Mouse (Mus musculus) gastrocnemius, postnatal 14 days (tissue): ENCODE measurements around the gene Zbtb12. TPM values are rescaled to one million over a fixed set of nuclear protein-coding genes. Genes with fewer than 3 reads are reported as not detected.
"Not testable (repeated sequence)": the region's sequence is repeated elsewhere in the genome, so short reads cannot be mapped to it uniquely, and the experiment has no call there.

Experiments used
- DNase-seq: peaks from one replicate; pipeline ENCODE4 v3.0.0; 2021; ENCODE audit warnings: mixed read lengths
- intact Hi-C: fragments of 180-260 bp; cut with DNase I; formaldehyde crosslinking; loops from one replicate; pipeline ENCODE4 v1.15.1; 2025; ENCODE audit warnings: low total_unique reads
- total RNA-seq, 2 experiments: library from RNA; stranded (reverse); gene quantifications; 2 replicates each; pipeline ENCODE4 v1.2.3; 2021

The Zbtb12 gene
- total RNA-seq, 2 experiments from 2014 or later: 3.4 to 5.1 TPM

GRCm38 (mm10) chr17:34897373-34898159, 18.3 kb downstream of the Zbtb12 start:
- DNase-seq: no peak
- intact Hi-C loops: no loop called here

- intact Hi-C loops: no loop called here
- peak; percentile 81 for DNase-seq
These were observed 18.9 kb downstream of the Zbtb12 start, which contains the start of the genes C2 and Ehmt2 for GRCm38 (mm10) chr17:34898160-34898586. Gene C2, minus strand, starts transcription at chr17:34898265. Gene Ehmt2, plus strand, starts transcription at chr17:34898469.

GRCm38 (mm10) chr17:34898706-34899052, 19.4 kb downstream of the Zbtb12 start:
- no peak for DNase-seq
- intact Hi-C loops: no loop called here

GRCm38 (mm10) chr17:34899053-34899889, 20.0 kb downstream of the Zbtb12 start:
- intact Hi-C loops: no loop called here
- DNase-seq: peak; percentile 42

DNA sequence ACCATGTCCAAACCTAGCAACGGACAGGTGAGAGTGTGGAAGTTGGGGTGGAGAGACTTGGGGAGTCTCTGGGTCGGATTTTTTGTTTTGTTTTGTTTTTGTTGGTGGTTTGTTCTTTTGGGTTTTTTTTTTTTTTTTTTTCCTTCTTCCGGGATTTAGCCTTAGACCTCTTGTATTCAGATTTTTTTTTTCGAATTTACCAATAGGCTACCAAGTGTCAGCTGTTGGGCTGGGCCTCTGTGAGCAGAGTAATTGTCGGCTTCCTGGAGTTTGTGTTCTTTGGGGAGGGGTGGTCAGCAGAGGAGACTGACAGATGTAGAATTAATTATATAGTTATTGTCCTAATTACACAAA, 20.6 kb downstream of the Zbtb12 start:
- no peak for DNase-seq
- intact Hi-C loops: no loop called here

DNA sequence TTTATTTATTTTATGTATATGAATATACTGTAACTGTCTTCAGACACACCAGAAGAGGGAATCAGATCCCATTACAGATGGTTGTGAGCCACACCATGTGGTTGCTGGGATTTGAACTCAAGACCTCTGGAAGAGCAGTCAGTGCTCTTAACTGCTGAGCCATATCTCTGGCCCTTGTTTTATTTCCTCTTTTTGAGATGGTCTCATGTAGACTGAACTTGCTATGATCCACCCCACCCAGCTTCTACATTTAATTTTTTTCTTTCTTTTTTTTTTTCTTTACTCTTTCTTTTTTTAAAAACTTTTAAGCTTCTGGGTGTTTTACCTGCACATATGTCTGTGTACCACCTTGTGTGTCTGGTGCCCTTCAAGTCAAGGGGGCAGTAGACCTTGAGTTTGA, 21.5 kb downstream of the Zbtb12 start:
- DNase-seq, intact Hi-C loops: not testable (repeated sequence)

GRCm38 (mm10) chr17:34901948-34902347, 22.7 kb downstream of the Zbtb12 start:
- intact Hi-C loops, DNase-seq: not testable (repeated sequence)

- intact Hi-C loops: no loop called here
- no peak for DNase-seq
These were observed 23.6 kb downstream of the Zbtb12 start for GRCm38 (mm10) chr17:34902895-34903294.

DNA sequence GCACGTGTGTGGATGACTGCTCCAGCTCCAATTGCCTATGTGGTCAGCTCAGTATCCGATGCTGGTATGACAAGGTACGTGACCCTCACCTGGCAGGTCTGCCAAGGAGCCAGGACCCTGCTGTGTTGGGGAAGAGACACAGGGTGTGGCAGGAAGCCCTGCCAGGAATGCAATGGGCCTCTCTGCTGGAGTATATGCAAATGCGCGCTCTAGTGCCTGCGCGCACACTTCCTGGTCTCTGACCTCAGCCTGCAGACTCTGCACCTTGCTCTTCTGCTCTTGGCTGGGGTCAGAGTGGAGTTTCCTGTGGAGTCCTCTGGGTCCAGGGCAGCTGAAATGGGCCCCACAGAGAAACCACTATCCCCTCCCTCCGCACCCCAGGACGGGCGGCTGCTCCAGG, 31.7 kb downstream of the Zbtb12 start:
- no peak for DNase-seq
- intact Hi-C loops: loop anchor here (5.0 to 10.0 kb wide), 2 partner anchors 54 to 74 kb away; partner anchors contain the start of gene Lsm2

DNA sequence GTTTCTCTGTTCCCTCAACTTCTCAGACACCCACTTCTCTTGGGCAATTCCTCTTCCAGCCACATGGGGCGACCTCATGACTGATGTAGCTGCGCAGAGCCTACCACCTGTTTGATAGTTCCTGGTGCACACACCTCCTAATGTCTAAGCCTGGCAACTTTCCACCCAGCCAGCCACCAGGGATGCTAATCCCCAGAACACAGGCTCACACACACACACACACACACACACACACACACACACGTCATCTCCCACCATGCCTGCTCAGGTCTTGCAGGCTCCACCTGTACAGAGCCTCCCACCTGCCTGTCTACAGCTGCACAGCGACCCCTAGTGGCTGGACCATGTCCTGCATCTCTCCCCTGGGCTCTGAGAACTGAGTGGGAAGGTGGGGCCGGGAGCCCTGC, 32.7 kb downstream of the Zbtb12 start:
- peak; percentile 70 for DNase-seq
- intact Hi-C loops: loop anchor here (5.0 to 10.0 kb wide), 2 partner anchors 55 to 73 kb away; partner anchors contain the start of gene Lsm2

DNA sequence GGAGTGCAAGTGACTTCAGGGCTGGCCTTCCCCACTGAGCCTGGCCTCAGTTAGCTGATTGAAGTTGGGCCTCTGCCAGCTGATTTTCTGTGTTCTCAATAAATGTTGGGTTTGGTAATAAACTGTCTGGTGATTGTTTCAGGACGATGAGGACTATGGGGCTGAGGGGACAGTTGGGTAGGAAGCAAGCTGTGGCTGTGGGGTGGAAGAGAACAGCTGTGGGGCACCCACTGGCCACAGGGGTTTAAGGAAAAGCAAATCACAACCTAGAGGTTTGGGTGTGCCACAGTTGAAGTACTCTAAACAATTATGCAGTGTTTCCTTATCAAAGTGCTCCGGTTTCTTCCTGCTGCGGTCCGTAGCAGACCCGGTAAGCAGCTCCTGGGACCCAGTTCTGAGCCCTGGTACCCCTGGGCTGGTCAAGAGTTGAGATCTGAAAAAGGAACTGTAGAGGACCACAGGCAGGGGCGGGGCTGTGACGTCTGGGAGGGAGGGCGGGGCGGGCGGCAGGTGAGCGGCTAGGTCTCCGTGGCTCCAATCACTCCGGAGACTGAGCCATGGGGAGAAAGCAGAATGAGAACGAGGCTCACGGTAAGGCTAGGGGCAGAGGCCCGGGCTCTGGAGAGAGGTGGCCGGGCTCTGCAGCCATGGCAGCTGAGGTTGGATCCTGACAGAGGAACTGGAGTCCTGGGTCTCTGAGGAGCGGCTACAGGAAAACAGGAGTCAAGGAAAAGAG, 34.8 kb downstream of the Zbtb12 start, which contains the start of gene Slc44a4:
Slc44a4 (plus strand) TSS at position 537 of the 736 bp plus-strand sequence.
- intact Hi-C loops: loop anchor here (5.0 to 10.0 kb wide), 2 partner anchors 57 to 71 kb away; partner anchors contain the start of gene Lsm2

DNA sequence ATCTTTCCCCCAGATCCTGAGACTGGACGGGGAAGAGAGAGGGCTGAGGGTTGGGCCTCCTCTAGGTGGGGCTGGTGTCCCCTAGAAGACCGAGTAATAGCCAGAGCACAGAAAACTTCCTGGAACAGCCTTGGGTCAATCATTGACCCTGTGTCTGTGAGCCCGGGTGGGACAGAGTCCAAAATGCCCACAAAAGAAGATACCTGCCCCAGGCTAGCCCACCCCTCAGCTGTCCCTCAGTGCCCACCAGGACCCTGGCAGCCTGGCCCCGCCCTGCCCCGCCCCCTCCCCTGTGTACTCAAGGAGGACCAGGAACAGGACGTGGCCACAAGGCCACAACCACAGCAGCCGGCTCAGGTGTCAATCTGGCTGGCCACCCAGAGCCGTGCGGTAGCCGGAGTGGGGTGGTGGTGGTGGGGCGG, 36.1 kb downstream of the Zbtb12 start:
- intact Hi-C loops: loop anchor here (10.0 kb wide), 1 partner anchor 69 kb away; the partner anchor contains the start of gene Lsm2
- DNase-seq: no peak

More for the DNA sequence above, 34.8 kb downstream of the Zbtb12 start, which contains the start of gene Slc44a4:
- no peak for DNase-seq

DNA sequence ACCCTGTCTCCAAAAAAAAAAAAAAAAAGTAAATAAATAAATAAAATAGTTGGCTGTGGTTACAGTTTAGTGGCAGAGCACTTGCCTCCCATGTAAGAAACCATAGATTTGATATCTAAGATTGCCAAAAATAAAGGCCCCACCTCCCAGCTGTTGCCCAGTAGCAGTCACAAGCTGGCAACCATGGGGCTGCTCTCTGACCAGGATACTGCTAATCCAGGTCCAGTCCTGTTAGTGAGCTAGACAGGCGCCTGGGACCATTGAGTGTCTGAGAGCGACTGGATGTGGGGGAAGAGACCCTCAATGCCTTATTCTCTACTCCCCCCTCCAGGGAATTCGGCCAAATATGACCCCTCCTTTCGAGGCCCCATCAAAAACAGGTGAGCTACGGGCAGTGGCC, 37.0 kb downstream of the Zbtb12 start:
- intact Hi-C loops: loop anchor here (10.0 kb wide), 1 partner anchor 68 kb away; the partner anchor contains the start of gene Lsm2
- no peak for DNase-seq

DNA sequence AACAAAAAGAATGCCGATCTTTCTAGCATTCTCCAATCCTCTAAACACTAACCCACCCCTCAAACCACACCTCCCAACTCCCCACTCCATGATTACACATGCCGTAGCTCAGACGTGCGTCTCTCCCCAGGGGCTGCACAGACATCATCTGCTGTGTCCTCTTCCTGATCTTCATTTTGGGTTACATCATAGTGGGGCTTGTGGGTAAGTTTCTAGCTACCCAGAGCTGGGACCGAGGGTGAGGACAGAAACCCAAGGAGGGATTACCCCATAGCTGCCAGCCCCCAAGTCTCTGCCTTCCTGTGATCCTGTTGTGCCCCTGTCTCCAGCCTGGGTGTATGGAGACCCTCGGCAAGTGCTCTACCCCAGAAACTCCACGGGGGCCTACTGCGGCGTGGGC, 37.9 kb downstream of the Zbtb12 start:
- intact Hi-C loops: loop anchor here (10.0 kb wide), 1 partner anchor 68 kb away; the partner anchor contains the start of gene Lsm2

GRCm38 (mm10) chr17:34922939-34923338, 43.7 kb downstream of the Zbtb12 start:
- intact Hi-C loops: no loop called here
- DNase-seq: no peak

More for the DNA sequence above, 37.9 kb downstream of the Zbtb12 start:
- no peak for DNase-seq

- intact Hi-C loops: no loop called here
- no peak for DNase-seq
These were observed 45.0 kb downstream of the Zbtb12 start for GRCm38 (mm10) chr17:34924258-34924657.

GRCm38 (mm10) chr17:34927306-34928019, 48.2 kb downstream of the Zbtb12 start:
- intact Hi-C loops: no loop called here
- DNase-seq: no peak

GRCm38 (mm10) chr17:34928841-34929240, 49.6 kb downstream of the Zbtb12 start:
- intact Hi-C loops: no loop called here
- no peak for DNase-seq
